ENCODE assay signal across 9 mouse cellular contexts in the genomic region with DNA sequence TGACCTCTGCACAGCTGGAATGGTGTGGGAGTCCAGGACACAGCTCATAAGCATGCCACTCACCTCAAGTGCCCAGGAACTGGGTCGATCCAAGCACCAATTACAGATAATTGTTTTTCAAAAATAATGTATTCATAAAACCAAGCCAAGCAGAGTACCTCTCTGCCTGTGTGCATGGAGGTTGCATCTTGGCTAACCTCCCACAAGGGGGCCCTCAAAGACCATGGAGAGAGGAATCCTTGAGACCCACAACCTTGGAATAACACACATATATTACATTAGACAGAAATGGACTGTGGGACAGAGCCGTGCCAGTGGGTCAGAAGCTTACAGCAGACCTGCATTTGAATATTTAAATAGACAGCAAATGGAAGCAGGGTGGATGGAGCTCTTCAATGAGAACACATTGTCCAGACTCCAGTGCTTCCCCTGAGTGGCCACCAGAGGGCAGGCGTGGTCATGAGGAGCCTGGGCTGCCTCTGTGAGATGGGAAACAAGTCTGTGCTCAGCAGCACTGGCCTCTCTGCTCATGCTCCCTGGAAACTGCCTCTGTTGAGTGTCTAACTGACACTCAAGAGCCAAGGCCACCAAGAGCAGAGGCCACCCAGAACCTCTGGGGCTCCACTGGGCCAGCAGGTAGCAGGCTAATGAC.
A peak's percentile ranks its signal among the peaks of the same experiment; 100 is the strongest.
DNase-seq lines count a peak whose midpoint lies in the region; ATAC-seq lines count a peak whose summit lies in the region.
"Had no signal": no experiment of that assay in that cellular context is flagged by ENCODE, and none has a peak within 500 bp of the region (broad histone marks: within the 10 kb centered on the region; RNA-seq: fewer than 3 reads in every experiment).

No protein-coding gene starts in this region.

- DNase-seq in CD4-positive, CD25-positive, alpha-beta regulatory T cell, adult 2 months (ENCODE audit: low read depth, low spot score) = peak; percentile 71
- peak; percentile 38 for DNase-seq in cerebellum, adult 11-12 months
- peak; percentile 31 to 35 for DNase-seq in layer of hippocampus, postnatal 36 days
- peak; percentile 48 to 78 for DNase-seq in spleen, postnatal 10 days (ENCODE audit: low spot score in 2 of 2)

- ATAC-seq in CD4-positive, CD25-positive, alpha-beta regulatory T cell, adult 4 months = no peak
- ATAC-seq in forebrain, embryonic 15.5 days (replicated peaks) = peak; percentile 68
- ATAC-seq in hindbrain, embryonic 16.5 days = peak; percentile 40; the same call in 1 of the 2 replicates
- peak; percentile 94 for ATAC-seq in megakaryocyte-erythroid progenitor cell, adult 5-6 weeks (replicated peaks; ENCODE audit: low FRiP score, low TSS enrichment, poor library complexity, severe bottlenecking)

- no peaks in the 10 kb centered on the region for H3K36me3 ChIP-seq in forebrain, embryonic 15.5 days
- H3K36me3 ChIP-seq in hindbrain, embryonic 16.5 days (ENCODE audit: control insufficient read depth, insufficient read depth, low read length) = no peaks in the 10 kb centered on the region

- no peaks in the 10 kb centered on the region for H3K27me3 ChIP-seq in forebrain, embryonic 15.5 days
- no peaks in the 10 kb centered on the region for H3K27me3 ChIP-seq in hindbrain, embryonic 16.5 days (replicated peaks; ENCODE audit: control insufficient read depth, insufficient read depth, low read length)

- no peak overlapping the region for H3K9ac ChIP-seq in forebrain, embryonic 15.5 days (replicated peaks)
- H3K9ac ChIP-seq in hindbrain, embryonic 16.5 days (ENCODE audit: low read depth, low read length) = no peak overlapping the region

- H3K4me1 ChIP-seq in forebrain, embryonic 15.5 days = no peaks in the 10 kb centered on the region
- H3K4me1 ChIP-seq in hindbrain, embryonic 16.5 days (ENCODE audit: control insufficient read depth, insufficient read depth, low read depth, low read length) = no peaks in the 10 kb centered on the region
- H3K4me1 ChIP-seq: megakaryocyte, embryonic 14.5 days had no signal

- H3K4me3 ChIP-seq in forebrain, embryonic 15.5 days = no peak overlapping the region
- H3K4me3 ChIP-seq in hindbrain, embryonic 16.5 days (ENCODE audit: low read length) = no peak overlapping the region
- H3K4me3 ChIP-seq: megakaryocyte, embryonic 14.5 days had no signal

- no peak overlapping the region for H3K4me2 ChIP-seq in forebrain, embryonic 15.5 days (replicated peaks)
- H3K4me2 ChIP-seq in hindbrain, embryonic 16.5 days (ENCODE audit: low read length) = no peak overlapping the region

- H3K27ac ChIP-seq in forebrain, embryonic 15.5 days (replicated peaks) = no peak overlapping the region
- H3K27ac ChIP-seq in hindbrain, embryonic 16.5 days (ENCODE audit: low read depth, low read length) = no peak overlapping the region

- no peaks in the 10 kb centered on the region for H3K9me3 ChIP-seq in forebrain, embryonic 15.5 days
- peaks cover 2% of the 10 kb centered on the region; the same call in 1 of the 2 replicates for H3K9me3 ChIP-seq in hindbrain, embryonic 16.5 days (ENCODE audit: control insufficient read depth, low read length)

- WGBS in forebrain, embryonic 15.5 days = 30% methylated on average over 3 of the region's 3 CpGs
- WGBS in hindbrain, embryonic 16.5 days = 30% methylated on average over 3 of the region's 3 CpGs
